Mouse (Mus musculus): ENCODE measurements around the gene Trim71. TPM values are rescaled to one million over a fixed set of nuclear protein-coding genes. Genes with fewer than 3 reads are reported as not detected.

Gene Trim71
- total and polyA plus RNA-seq, 2 experiments from 2014 or later = under 0.01 TPM; not detected in 1

DNA sequence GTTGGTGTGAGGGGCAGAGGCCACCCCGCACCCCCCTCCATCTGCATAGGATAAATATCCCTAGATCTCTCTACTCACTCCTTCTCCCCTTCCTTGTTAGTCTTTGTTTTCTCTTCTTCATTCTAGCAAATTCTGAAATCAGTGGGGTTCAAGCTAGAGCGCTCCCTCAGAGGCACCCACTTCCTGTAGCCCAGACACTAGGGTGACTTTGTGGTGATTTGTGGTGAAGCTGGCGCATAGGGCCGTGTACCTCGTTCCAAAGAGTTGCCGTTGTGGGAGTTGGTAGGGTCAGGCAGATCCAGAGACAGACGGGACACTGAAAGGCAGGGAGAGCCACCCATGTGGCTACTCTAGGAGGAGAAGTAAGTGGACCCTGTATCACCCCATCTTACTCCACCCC, 101.6 kb downstream of the Trim71 start:
- Histone ChIP-seq H3K4me3 (ENCODE audit: low read depth, low read length) (no peak overlapping the region), H3K27ac (ENCODE audit: low read depth) (no peak overlapping the region), H3K27me3 (ENCODE audit: control insufficient read depth, insufficient read depth, low read length) (no peaks in the 10 kb centered on the region), H3K36me3 (replicated peaks; ENCODE audit: control insufficient read depth, insufficient read depth, low read length) (peaks cover 52% of the 10 kb centered on the region), H3K9ac (replicated peaks; ENCODE audit: low read depth, low read length) (no peak overlapping the region), H3K4me1 (ENCODE audit: control insufficient read depth, insufficient read depth) (no peaks in the 10 kb centered on the region), H3K9me3 (replicated peaks; ENCODE audit: control insufficient read depth, low read length) (no peaks in the 10 kb centered on the region), H3K4me2 (ENCODE audit: low read depth, low read length) (no peak overlapping the region)
- WGBS = 94% methylated on average over 7 of the region's 7 CpGs
- ATAC-seq (ENCODE audit: insufficient read depth, low read depth) = no peak
- no peak for TF ChIP-seq CTCF (IDR thresholded peaks at IDR 0.05; ENCODE audit: low read depth)
- no peak for TF ChIP-seq EP300 (IDR thresholded peaks at IDR 0.05; ENCODE audit: low read depth)
- no peak for DNase-seq (ENCODE audit: low spot score)

DNA sequence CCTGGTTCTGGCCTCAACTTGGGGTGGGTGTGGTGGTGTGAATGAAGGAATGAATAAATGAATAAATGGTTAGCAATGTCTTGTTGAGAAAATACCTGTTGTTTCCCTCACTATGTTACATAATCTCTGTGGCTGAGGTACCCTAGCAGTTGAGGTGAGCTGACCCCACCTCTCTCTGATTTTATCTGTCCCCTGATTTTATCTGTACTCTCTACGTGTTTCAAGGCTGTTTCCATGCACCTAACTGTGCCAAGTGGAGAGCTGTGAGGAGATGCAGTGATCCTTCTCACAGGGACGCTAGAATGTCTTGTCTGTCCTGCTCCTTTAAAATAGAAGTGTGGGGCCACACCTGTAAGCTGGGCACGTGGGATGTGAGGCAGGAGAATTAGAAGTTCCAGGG, 105.7 kb downstream of the Trim71 start:
- peaks cover 50% of the 10 kb centered on the region for H3K36me3 ChIP-seq (replicated peaks; ENCODE audit: control insufficient read depth, insufficient read depth, low read length)
- no peak for TF ChIP-seq CTCF (IDR thresholded peaks at IDR 0.05; ENCODE audit: low read depth)
- no peak for TF ChIP-seq EP300 (IDR thresholded peaks at IDR 0.05; ENCODE audit: low read depth)
- DNase-seq (ENCODE audit: low spot score) (no peak), ATAC-seq (ENCODE audit: insufficient read depth, low read depth) (no peak)
- H3K27ac ChIP-seq (ENCODE audit: low read depth) = no peak overlapping the region
- no peaks in the 10 kb centered on the region for H3K9me3 ChIP-seq (replicated peaks; ENCODE audit: control insufficient read depth, low read length)
- no peak overlapping the region for H3K4me3 ChIP-seq (ENCODE audit: low read depth, low read length)
- H3K9ac ChIP-seq (replicated peaks; ENCODE audit: low read depth, low read length) = no peak overlapping the region
- no peaks in the 10 kb centered on the region for H3K4me1 ChIP-seq (ENCODE audit: control insufficient read depth, insufficient read depth)
- no peak overlapping the region for H3K4me2 ChIP-seq (ENCODE audit: low read depth, low read length)
- 74% methylated on average over 3 of the region's 3 CpGs for WGBS
- no peaks in the 10 kb centered on the region for H3K27me3 ChIP-seq (ENCODE audit: control insufficient read depth, insufficient read depth, low read length)

Other genes with a start within 250 kb of the Trim71 start
- not detected in 2 replicates for gene Bcl2a1c, start 234.2 kb downstream of the Trim71 start, total RNA-seq (2014; rRNA removed; ENCODE audit: low replicate concordance)
- not detected in 2 replicates for gene Bcl2a1c, start 234.2 kb downstream of the Trim71 start, polyA plus RNA-seq (2015; fragmentation: Nextera tagmentation; extraction: Ambion mirVana)
- gene Crtap, start 173.7 kb downstream of the Trim71 start, total RNA-seq (2014; rRNA removed; ENCODE audit: low replicate concordance) = 63.1 and 65.0 TPM in 2 replicates
- 75.8 and 80.6 TPM in 2 replicates for gene Crtap, start 173.7 kb downstream of the Trim71 start, polyA plus RNA-seq (2015; fragmentation: Nextera tagmentation; extraction: Ambion mirVana)
- gene Glb1, start 163.3 kb downstream of the Trim71 start, total RNA-seq (2014; rRNA removed; ENCODE audit: low replicate concordance) = 29.8 and 43.3 TPM in 2 replicates
- 22.0 and 22.8 TPM in 2 replicates for gene Glb1, start 163.3 kb downstream of the Trim71 start, polyA plus RNA-seq (2015; fragmentation: Nextera tagmentation; extraction: Ambion mirVana)
- 5.4 and 10.0 TPM in 2 replicates for gene Tmppe, start 163.3 kb downstream of the Trim71 start, total RNA-seq (2014; rRNA removed; ENCODE audit: low replicate concordance)
- 3.9 and 4.5 TPM in 2 replicates for gene Tmppe, start 163.3 kb downstream of the Trim71 start, polyA plus RNA-seq (2015; fragmentation: Nextera tagmentation; extraction: Ambion mirVana)
- gene Ccr4, start 59.5 kb downstream of the Trim71 start, total RNA-seq (2014; rRNA removed; ENCODE audit: low replicate concordance) = not detected in 2 replicates
- not detected in 2 replicates for gene Ccr4, start 59.5 kb downstream of the Trim71 start, polyA plus RNA-seq (2015; fragmentation: Nextera tagmentation; extraction: Ambion mirVana)
- gene C130032M10Rik, start 48.7 kb downstream of the Trim71 start, total RNA-seq (2014; rRNA removed; ENCODE audit: low replicate concordance) = 5.7 TPM in 1 of 2 replicates, not detected in the other
- 0.22 and 0.44 TPM in 2 replicates for gene C130032M10Rik, start 48.7 kb downstream of the Trim71 start, polyA plus RNA-seq (2015; fragmentation: Nextera tagmentation; extraction: Ambion mirVana)
- 19.7 and 35.6 TPM in 2 replicates for gene Cnot10, start 75.8 kb upstream of the Trim71 start, total RNA-seq (2014; rRNA removed; ENCODE audit: low replicate concordance)
- gene Cnot10, start 75.8 kb upstream of the Trim71 start, polyA plus RNA-seq (2015; fragmentation: Nextera tagmentation; extraction: Ambion mirVana) = 24.3 and 25.7 TPM in 2 replicates
- 76.0 and 84.0 TPM in 2 replicates for gene Dync1li1, start 124.4 kb upstream of the Trim71 start, total RNA-seq (2014; rRNA removed; ENCODE audit: low replicate concordance)
- gene Dync1li1, start 124.4 kb upstream of the Trim71 start, polyA plus RNA-seq (2015; fragmentation: Nextera tagmentation; extraction: Ambion mirVana) = 70.5 and 75.2 TPM in 2 replicates
- 22.8 and 30.1 TPM in 2 replicates for gene Cmtm6, start 166.7 kb upstream of the Trim71 start, total RNA-seq (2014; rRNA removed; ENCODE audit: low replicate concordance)
- 29.9 and 33.8 TPM in 2 replicates for gene Cmtm6, start 166.7 kb upstream of the Trim71 start, polyA plus RNA-seq (2015; fragmentation: Nextera tagmentation; extraction: Ambion mirVana)
- gene Cmtm7, start 217.5 kb upstream of the Trim71 start, total RNA-seq (2014; rRNA removed; ENCODE audit: low replicate concordance) = 145 and 181 TPM in 2 replicates
- gene Cmtm7, start 217.5 kb upstream of the Trim71 start, polyA plus RNA-seq (2015; fragmentation: Nextera tagmentation; extraction: Ambion mirVana) = 85.7 and 89.6 TPM in 2 replicates